Mouse (Mus musculus) MEL (cell line): Measurements from ENCODE around the gene Nudt3.

Experiments used
- CTCF ChIP-seq, 3 experiments: IDR thresholded peaks in 2 of 3; conservative IDR thresholded peaks in 1 of 3; 2 replicates each; pipeline ENCODE4 v1.5.1; 2011 to 2012; ENCODE audit warnings: low read length in 3 of 3, low read depth in 2 of 3, mild to moderate bottlenecking in 2 of 3, improper control_type of control experiment in 1 of 3, inconsistent platforms in 1 of 3, mixed read lengths in 1 of 3, moderate library complexity in 1 of 3; ENCODE audit not compliant: control insufficient read depth in 1 of 3, insufficient read depth in 1 of 3, poor library complexity in 1 of 3, severe bottlenecking in 1 of 3
- ELF1 ChIP-seq: IDR thresholded peaks from 2 replicates; pipeline ENCODE4 v1.6.1; 2014; ENCODE audit warnings: low read depth, mild to moderate bottlenecking, inconsistent platforms, low read length, improper control_type of control experiment, moderate library complexity
- HCFC1 ChIP-seq: IDR thresholded peaks from 2 replicates; pipeline ENCODE4 v1.6.1; 2012; ENCODE audit warnings: low read depth, mild to moderate bottlenecking, inconsistent platforms, low read length, improper control_type of control experiment, moderate library complexity

GRCm38 (mm10) chr17:27560926-27561480 is 62.3 kb downstream of the Nudt3 start:
- TF ChIP-seq CTCF (IDR thresholded peaks at IDR 0.05 in 2 of 3, conservative IDR thresholded peaks at IDR 0.05 in 1 of 3; ENCODE audit: control insufficient read depth in 1 of 3, insufficient read depth in 1 of 3, low read depth in 2 of 3, low read length in 3 of 3, poor library complexity in 1 of 3, severe bottlenecking in 1 of 3), result no peak
- no peak for TF ChIP-seq ELF1
- no peak for TF ChIP-seq HCFC1
